Mouse (Mus musculus) liver, embryonic 11.5 days (tissue): ENCODE results near the gene Card11. TPM values are rescaled to one million over a fixed set of nuclear protein-coding genes. Genes with fewer than 3 reads are reported as not detected.

Experiments
- ATAC-seq: fragments of 200-750 bp; cut with Nextera tagmentation; replicated peaks from 2 replicates; pipeline ENCODE4 v1.8.0; 2017; ENCODE audit warnings: moderate number of reproducible peaks, mild to moderate bottlenecking, moderate TSS enrichment, moderate library complexity; ENCODE audit not compliant: low FRiP score
- DNase-seq: peaks from one replicate; pipeline ENCODE4 v3.0.0-alpha.2; 2017; ENCODE audit warnings: low spot score
- H3K27ac ChIP-seq: fragments of 300-500 bp; sonication (generic); 2 replicates; pipeline ENCODE4 v1.5.1; 2014; ENCODE audit warnings: mild to moderate bottlenecking, low read depth, low read length, control low read depth
- H3K27me3 ChIP-seq: fragments of 300-500 bp; sonication (generic); replicated peaks from 2 replicates; pipeline ENCODE4 v1.6.1; 2014; ENCODE audit warnings: low read length, mixed read lengths; ENCODE audit not compliant: control insufficient read depth, insufficient read depth
- H3K36me3 ChIP-seq: fragments of 300-500 bp; sonication (generic); 2 replicates; pipeline ENCODE4 v1.6.1; 2014; ENCODE audit warnings: mild to moderate bottlenecking, low read length, moderate library complexity, mixed read lengths; ENCODE audit not compliant: control insufficient read depth, insufficient read depth
- H3K4me1 ChIP-seq: fragments of 300-500 bp; sonication (generic); replicated peaks from 2 replicates; pipeline ENCODE4 v1.6.1; 2014; ENCODE audit warnings: low read length, mixed read lengths; ENCODE audit not compliant: control insufficient read depth, insufficient read depth
- H3K4me2 ChIP-seq: fragments of 300-500 bp; sonication (generic); 2 replicates; pipeline ENCODE4 v1.6.1; 2014; ENCODE audit warnings: mild to moderate bottlenecking, control low read depth, moderate library complexity
- H3K4me3 ChIP-seq: fragments of 300-500 bp; sonication (generic); 2 replicates; pipeline ENCODE4 v1.5.1; 2014; ENCODE audit warnings: low read depth, low read length, control low read depth
- H3K9ac ChIP-seq: fragments of 300-500 bp; sonication (generic); 2 replicates; pipeline ENCODE4 v1.6.1; 2014; ENCODE audit warnings: low read depth, low read length, control low read depth
- H3K9me3 ChIP-seq: fragments of 300-500 bp; sonication (generic); 2 replicates; pipeline ENCODE4 v1.6.1; 2016; ENCODE audit warnings: low read length, inconsistent platforms, mixed read lengths; ENCODE audit not compliant: control insufficient read depth
- WGBS: fragments of 180-500 bp; shearing (Covaris S2); extraction: QIAGEN DNeasy Blood & Tissue Kit; methylation state at CpG from one replicate; pipeline ENCODE4 v1.1.7; 2014; 5-methylcytosine and 5-hydroxymethylcytosine counted together
- microRNA-seq: library from miRNA; unstranded; fragments of <30 nt; microRNA quantifications from one replicate; pipeline ENCODE4, GENCODE M21; 2017; ENCODE audit warnings: borderline number of aligned reads
- polyA plus RNA-seq: library from polyadenylated mRNA; unstranded; fragments of >200 nt; fragmentation: Nextera tagmentation; extraction: Ambion mirVana; gene quantifications from 2 replicates; pipeline ENCODE4 v1.2.1, GENCODE M21; 2014

The Card11 gene
- polyA plus RNA-seq, 1 experiment from 2014 or later: 0.22 TPM

DNA sequence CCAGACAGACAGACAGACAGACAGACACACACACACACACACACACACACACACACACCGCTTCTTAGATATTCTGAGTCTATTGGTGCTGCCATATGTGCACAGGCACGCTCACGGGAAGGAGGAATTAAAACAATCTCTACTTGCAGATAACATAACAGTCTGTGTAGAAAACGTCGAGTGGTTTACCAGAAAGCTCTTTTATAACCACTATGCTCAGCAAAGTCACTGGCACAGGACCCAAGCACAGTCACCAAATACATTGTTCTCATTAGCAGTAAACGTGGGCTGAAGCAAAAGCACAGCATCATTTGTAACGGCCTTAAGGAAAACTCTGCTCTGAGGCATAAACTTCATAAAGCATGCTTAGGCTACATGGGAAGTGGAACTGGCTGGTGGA, 176.3 kb downstream of the Card11 start:
- H3K27ac ChIP-seq: no peak overlapping the region; the same call in 1 of the 2 replicates
- H3K4me1 ChIP-seq: peaks cover 61% of the 10 kb centered on the region

GRCm38 (mm10) chr5:140823386-140823785, 177.0 kb downstream of the Card11 start:
- Histone ChIP-seq H3K4me3 (no peak overlapping the region), H3K9me3 (no peaks in the 10 kb centered on the region), H3K4me2 (no peak overlapping the region), H3K9ac (no peak overlapping the region), H3K27me3 (no peaks in the 10 kb centered on the region), H3K4me1 (peaks cover 55% of the 10 kb centered on the region), H3K36me3 (no peaks in the 10 kb centered on the region), H3K27ac (no peak overlapping the region)
- no peak for ATAC-seq
- WGBS: 96% methylated on average over 2 of the region's 2 CpGs
- no peak for DNase-seq

More for the DNA sequence above, 176.3 kb downstream of the Card11 start:
- H3K9me3 ChIP-seq: no peaks in the 10 kb centered on the region
- H3K4me2 ChIP-seq: no peak overlapping the region
- DNase-seq (no peak), ATAC-seq (no peak)
- no peak overlapping the region for H3K4me3 ChIP-seq
- no peaks in the 10 kb centered on the region for H3K27me3 ChIP-seq
- no peaks in the 10 kb centered on the region for H3K36me3 ChIP-seq
- 61% methylated on average over 7 of the region's 7 CpGs for WGBS
- no peak overlapping the region for H3K9ac ChIP-seq

Small RNA genes lying within 50 kb of the gene (microRNA-seq; reads per million reads assigned to microRNA genes)
- gene Gm44385: not detected

Other genes starting within 250 kb of the Card11 start
- 25.1 and 31.1 TPM in 2 replicates for gene Gna12, start 170.2 kb downstream of the Card11 start, polyA plus RNA-seq
- gene Sdk1, start 240.9 kb upstream of the Card11 start, polyA plus RNA-seq: 0.31 and 0.53 TPM in 2 replicates